Mouse (Mus musculus) MEL (cell line): ENCODE measurements around the gene 1700001P01Rik.

Experiments used
- CHD2 ChIP-seq: IDR thresholded peaks from 2 replicates; pipeline ENCODE4 v1.6.1; 2011; ENCODE audit warnings: low read length, improper control_type of control experiment
- ELF1 ChIP-seq: IDR thresholded peaks from 2 replicates; pipeline ENCODE4 v1.6.1; 2014; ENCODE audit warnings: low read depth, mild to moderate bottlenecking, inconsistent platforms, low read length, improper control_type of control experiment, moderate library complexity
- MXI1 ChIP-seq: IDR thresholded peaks from 2 replicates; pipeline ENCODE4 v1.6.1; 2011; ENCODE audit warnings: mild to moderate bottlenecking, low read depth, low read length, improper control_type of control experiment
- USF1 ChIP-seq: IDR thresholded peaks from 2 replicates; pipeline ENCODE4 v1.6.1; 2014; ENCODE audit warnings: low read depth, mild to moderate bottlenecking, inconsistent platforms, low read length, improper control_type of control experiment, moderate library complexity

GRCm38 (mm10) chr11:97816916-97817315 is 41.2 kb upstream of the 1700001P01Rik start:
- TF ChIP-seq USF1 (no peak), MXI1 (no peak), ELF1 (no peak), CHD2 (no peak)
